Mouse (Mus musculus) MEL (cell line): ENCODE data around the gene Eps15.

Source experiments
- CTCF ChIP-seq, 3 experiments: IDR thresholded peaks in 2 of 3; conservative IDR thresholded peaks in 1 of 3; 2 replicates each; pipeline ENCODE4 v1.5.1; 2011 to 2012; ENCODE audit warnings: low read length in 3 of 3, low read depth in 2 of 3, mild to moderate bottlenecking in 2 of 3, improper control_type of control experiment in 1 of 3, inconsistent platforms in 1 of 3, mixed read lengths in 1 of 3, moderate library complexity in 1 of 3; ENCODE audit not compliant: control insufficient read depth in 1 of 3, insufficient read depth in 1 of 3, poor library complexity in 1 of 3, severe bottlenecking in 1 of 3
- E2F4 ChIP-seq: IDR thresholded peaks from 2 replicates; pipeline ENCODE4 v1.6.1; 2011; ENCODE audit warnings: low read depth, low read length, improper control_type of control experiment, borderline replicate concordance
- EP300 ChIP-seq, 2 experiments: IDR thresholded peaks; 2 replicates each; pipeline ENCODE4 v1.6.1; 2011; ENCODE audit warnings: improper control_type of control experiment in 2 of 2, low read length in 2 of 2, low read depth in 1 of 2, mild to moderate bottlenecking in 1 of 2
- GATA1 ChIP-seq: IDR thresholded peaks from 2 replicates; pipeline ENCODE4 v1.6.1; 2011; ENCODE audit warnings: low read depth, low read length, improper control_type of control experiment
- HCFC1 ChIP-seq: IDR thresholded peaks from 2 replicates; pipeline ENCODE4 v1.6.1; 2012; ENCODE audit warnings: low read depth, mild to moderate bottlenecking, inconsistent platforms, low read length, improper control_type of control experiment, moderate library complexity
- JUND ChIP-seq: IDR thresholded peaks from 2 replicates; pipeline ENCODE4 v1.6.1; 2011; ENCODE audit warnings: low read depth, mild to moderate bottlenecking, improper control_type of control experiment, low read length
- MXI1 ChIP-seq: IDR thresholded peaks from 2 replicates; pipeline ENCODE4 v1.6.1; 2011; ENCODE audit warnings: mild to moderate bottlenecking, low read depth, low read length, improper control_type of control experiment
- NELFE ChIP-seq: IDR thresholded peaks from 2 replicates; pipeline ENCODE4 v1.6.1; 2011; ENCODE audit warnings: low read depth, low read length, improper control_type of control experiment
- POLR2A ChIP-seq, 2 experiments: IDR thresholded peaks; 2 replicates each; pipeline ENCODE4 v1.6.1; 2011 to 2012; ENCODE audit warnings: low read length in 2 of 2, mild to moderate bottlenecking in 2 of 2, control low read depth in 1 of 2, improper control_type of control experiment in 1 of 2, low read depth in 1 of 2, moderate library complexity in 1 of 2; ENCODE audit not compliant: control insufficient read depth in 1 of 2, insufficient read depth in 1 of 2, poor library complexity in 1 of 2
- POLR2AphosphoS5 ChIP-seq: IDR thresholded peaks from 2 replicates; pipeline ENCODE4 v1.6.1; 2012; ENCODE audit warnings: low read depth, borderline replicate concordance, mild to moderate bottlenecking, inconsistent platforms, low read length, moderate library complexity, mixed read lengths
- USF1 ChIP-seq: IDR thresholded peaks from 2 replicates; pipeline ENCODE4 v1.6.1; 2014; ENCODE audit warnings: low read depth, mild to moderate bottlenecking, inconsistent platforms, low read length, improper control_type of control experiment, moderate library complexity

GRCm38 (mm10) chr4:109421608-109422007 is 141.5 kb downstream of the Eps15 start:
- TF ChIP-seq MXI1 (no peak), JUND (no peak), HCFC1 (no peak), GATA1 (no peak), CTCF (IDR thresholded peaks at IDR 0.05 in 2 of 3, conservative IDR thresholded peaks at IDR 0.05 in 1 of 3; ENCODE audit: control insufficient read depth in 1 of 3, insufficient read depth in 1 of 3, low read depth in 2 of 3, low read length in 3 of 3, poor library complexity in 1 of 3, severe bottlenecking in 1 of 3) (no peak), POLR2A (IDR thresholded peaks at IDR 0.05; ENCODE audit: control insufficient read depth in 1 of 2, insufficient read depth in 1 of 2, low read depth in 1 of 2, low read length in 2 of 2, poor library complexity in 1 of 2) (no peak), EP300 (IDR thresholded peaks at IDR 0.05; ENCODE audit: low read depth in 1 of 2, low read length in 2 of 2) (no peak), POLR2AphosphoS5 (no peak), E2F4 (no peak), USF1 (no peak), NELFE (no peak)
